Mouse (Mus musculus) limb, embryonic 15.5 days (tissue): ENCODE measurements around the gene Cpsf3. TPM values are rescaled to one million over a fixed set of nuclear protein-coding genes. Genes with fewer than 3 reads are reported as not detected.

Source experiments
- ATAC-seq: fragments of 200-750 bp; cut with Nextera tagmentation; 2 replicates; pipeline ENCODE4 v1.8.0; 2017; ENCODE audit warnings: low read depth, moderate TSS enrichment; ENCODE audit not compliant: insufficient number of reproducible peaks, low FRiP score, low TSS enrichment
- H3K27ac ChIP-seq: fragments of 300-500 bp; sonication (generic); 2 replicates; pipeline ENCODE4 v1.5.1; 2015; ENCODE audit warnings: moderate library complexity, mild to moderate bottlenecking, inconsistent platforms
- H3K27me3 ChIP-seq: fragments of 300-500 bp; sonication (generic); 2 replicates; pipeline ENCODE4 v1.6.1; 2015; ENCODE audit warnings: inconsistent platforms
- H3K36me3 ChIP-seq: fragments of 300-500 bp; sonication (generic); 2 replicates; pipeline ENCODE4 v1.6.1; 2015; ENCODE audit warnings: inconsistent platforms
- H3K4me1 ChIP-seq: fragments of 300-500 bp; sonication (generic); 2 replicates; pipeline ENCODE4 v1.6.1; 2015; ENCODE audit warnings: inconsistent platforms
- H3K4me2 ChIP-seq: fragments of 300-500 bp; sonication (generic); 2 replicates; pipeline ENCODE4 v1.6.1; 2015; ENCODE audit warnings: mild to moderate bottlenecking, inconsistent platforms
- H3K4me3 ChIP-seq: fragments of 300-500 bp; sonication (generic); 2 replicates; pipeline ENCODE4 v1.5.1; 2015; ENCODE audit warnings: mild to moderate bottlenecking, inconsistent platforms
- H3K9ac ChIP-seq: fragments of 300-500 bp; sonication (generic); 2 replicates; pipeline ENCODE4 v1.6.1; 2015; ENCODE audit warnings: inconsistent platforms
- H3K9me3 ChIP-seq: fragments of 300-500 bp; sonication (generic); 2 replicates; pipeline ENCODE4 v1.6.1; 2016; ENCODE audit warnings: inconsistent platforms
- WGBS: fragments of 180-500 bp; shearing (Covaris S2); methylation state at CpG from one replicate; pipeline ENCODE4 v1.1.7; 2015; 5-methylcytosine and 5-hydroxymethylcytosine counted together
- polyA plus RNA-seq: library from polyadenylated mRNA; unstranded; fragments of >200 nt; fragmentation: Nextera tagmentation; extraction: Ambion mirVana; gene quantifications from 2 replicates; pipeline ENCODE4 v1.2.1, GENCODE M21; 2015

The Cpsf3 gene
- polyA plus RNA-seq, 1 experiment from 2014 or later = 91.0 TPM

DNA sequence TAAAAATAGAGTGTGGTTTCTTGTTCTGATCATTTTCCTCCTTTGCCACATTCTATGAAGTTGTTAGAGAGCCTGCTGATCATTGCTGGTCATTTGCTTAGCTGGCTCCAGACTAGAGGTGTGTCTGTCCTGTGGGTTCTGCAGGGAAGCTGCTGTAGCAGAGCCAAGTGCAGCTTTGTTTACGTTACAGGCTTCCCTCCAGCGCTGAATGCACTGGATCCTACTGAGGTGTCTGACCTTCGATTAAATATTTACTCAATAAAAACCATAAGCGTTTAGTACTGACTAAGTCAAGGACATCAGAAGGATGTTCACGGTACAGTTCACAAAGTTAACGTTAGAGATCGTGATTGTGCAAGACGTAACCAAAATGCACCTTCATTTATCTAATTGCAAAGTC, 16.7 kb downstream of the Cpsf3 start:
- Histone ChIP-seq H3K27ac (no peak overlapping the region), H3K4me1 (no peaks in the 10 kb centered on the region)
- 91% methylated on average over 8 of the region's 8 CpGs for WGBS

DNA sequence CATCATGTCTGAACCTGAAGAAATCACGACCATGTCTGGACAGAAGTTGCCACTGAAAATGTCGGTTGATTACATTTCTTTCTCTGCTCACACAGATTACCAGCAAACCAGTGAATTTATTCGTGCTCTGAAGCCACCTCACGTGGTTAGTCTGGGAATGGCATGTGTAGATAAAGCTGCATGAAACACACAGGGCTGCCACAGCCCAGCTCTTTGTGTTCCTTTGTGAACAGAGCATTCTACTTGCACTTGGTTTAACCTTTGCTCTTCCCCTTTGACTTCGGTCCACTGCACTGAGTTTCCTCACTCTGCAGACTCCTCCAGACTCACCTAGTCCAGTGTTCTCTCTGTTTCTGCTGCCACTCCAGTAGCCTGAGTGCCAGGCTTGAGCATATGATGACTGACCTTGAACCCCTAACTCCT, 17.2 kb downstream of the Cpsf3 start:
- peaks cover 82% of the 10 kb centered on the region for H3K36me3 ChIP-seq
- no peak for ATAC-seq
- 85% methylated on average over 5 of the region's 5 CpGs for WGBS

More for the DNA sequence above, 16.7 kb downstream of the Cpsf3 start:
- Histone ChIP-seq H3K36me3 (peaks cover 82% of the 10 kb centered on the region), H3K9ac (no peak overlapping the region), H3K4me2 (no peak overlapping the region), H3K9me3 (no peaks in the 10 kb centered on the region), H3K4me3 (no peak overlapping the region), H3K27me3 (no peaks in the 10 kb centered on the region)
- no peak for ATAC-seq

DNA sequence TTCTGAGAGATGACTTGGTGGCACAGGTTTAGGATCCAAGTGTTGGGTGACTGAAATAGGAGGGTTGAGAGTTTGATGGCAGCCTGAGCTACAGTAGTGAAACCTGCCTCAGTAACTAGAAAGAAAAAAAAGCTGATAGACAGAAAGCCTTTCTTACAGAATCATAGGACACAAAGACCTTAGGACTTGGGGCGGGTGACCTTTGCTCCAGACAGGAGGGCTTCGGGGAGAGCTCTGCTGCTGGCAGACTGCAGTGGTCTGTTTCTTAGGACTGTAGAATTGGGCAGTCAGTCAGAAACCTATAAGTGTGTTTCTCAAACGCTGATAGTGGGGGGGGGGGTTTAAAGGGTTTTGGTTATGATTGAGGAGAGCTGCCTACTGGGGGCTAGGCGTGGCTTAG, 20.6 kb downstream of the Cpsf3 start:
- H3K4me2 ChIP-seq = no peak overlapping the region
- H3K27ac ChIP-seq = no peak overlapping the region
- no peaks in the 10 kb centered on the region for H3K27me3 ChIP-seq
- no peak overlapping the region for H3K9ac ChIP-seq
- no peaks in the 10 kb centered on the region for H3K9me3 ChIP-seq
- 94% methylated on average over 4 of the region's 4 CpGs for WGBS
- H3K36me3 ChIP-seq = peaks cover 87% of the 10 kb centered on the region
- ATAC-seq = no peak
- no peak overlapping the region for H3K4me3 ChIP-seq
- no peaks in the 10 kb centered on the region for H3K4me1 ChIP-seq

More for the DNA sequence above, 17.2 kb downstream of the Cpsf3 start:
- no peak overlapping the region for H3K27ac ChIP-seq
- H3K27me3 ChIP-seq = no peaks in the 10 kb centered on the region
- no peak overlapping the region for H3K4me3 ChIP-seq
- H3K4me2 ChIP-seq = no peak overlapping the region
- no peaks in the 10 kb centered on the region for H3K9me3 ChIP-seq
- H3K4me1 ChIP-seq = no peaks in the 10 kb centered on the region
- H3K9ac ChIP-seq = no peak overlapping the region

DNA sequence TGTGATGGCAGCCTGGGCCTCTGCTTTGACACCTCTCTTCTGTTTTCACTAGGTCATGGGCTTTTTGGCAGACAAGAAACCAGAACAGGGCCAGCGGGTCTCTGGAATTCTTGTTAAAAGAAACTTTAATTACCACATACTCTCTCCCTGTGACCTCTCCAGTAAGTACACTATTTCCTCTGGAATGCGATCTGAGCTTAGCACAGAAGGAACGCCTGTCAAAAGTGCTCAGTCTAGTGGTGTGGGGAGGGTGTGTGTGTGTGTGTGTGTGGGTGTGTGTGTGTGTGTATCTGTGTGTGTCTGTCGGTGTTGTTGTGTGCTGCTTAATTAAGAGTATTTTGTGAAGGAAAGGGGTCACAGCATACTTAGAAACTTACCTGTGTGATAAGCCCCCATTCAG, 21.5 kb downstream of the Cpsf3 start:
- no peaks in the 10 kb centered on the region for H3K4me1 ChIP-seq
- WGBS = 59% methylated on average over 4 of the region's 4 CpGs
- no peak for ATAC-seq

DNA sequence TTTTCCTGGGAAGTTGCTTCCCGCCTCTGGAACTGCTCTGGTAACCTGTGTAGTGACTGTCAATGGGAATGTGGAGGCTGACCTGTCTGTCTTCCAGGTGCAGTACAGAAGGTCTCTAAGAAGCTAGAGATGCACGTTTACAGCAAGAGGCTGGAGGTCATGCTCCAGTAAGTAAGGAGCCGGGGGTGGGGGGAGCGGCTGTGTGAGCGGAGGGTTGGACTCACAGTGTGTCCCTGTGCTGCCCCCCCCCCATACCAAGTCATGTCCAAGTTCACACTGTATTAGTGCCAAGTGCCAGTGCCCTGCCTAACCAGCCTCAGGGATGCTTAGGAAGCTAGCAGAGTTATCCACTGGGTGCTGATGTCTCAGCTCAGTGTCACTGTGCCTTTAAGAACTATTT, 27.0 kb downstream of the Cpsf3 start:
- no peaks in the 10 kb centered on the region for H3K27me3 ChIP-seq
- H3K27ac ChIP-seq = no peak overlapping the region
- H3K9me3 ChIP-seq = no peaks in the 10 kb centered on the region
- H3K4me3 ChIP-seq = no peak overlapping the region
- peaks cover 74% of the 10 kb centered on the region for H3K36me3 ChIP-seq
- 88% methylated on average over 5 of the region's 5 CpGs for WGBS
- no peak overlapping the region for H3K4me2 ChIP-seq
- H3K9ac ChIP-seq = no peak overlapping the region
- no peak for ATAC-seq
- peaks cover 5% of the 10 kb centered on the region; the same call in 1 of the 2 replicates for H3K4me1 ChIP-seq

More for the DNA sequence above, 21.5 kb downstream of the Cpsf3 start:
- Histone ChIP-seq H3K27me3 (no peaks in the 10 kb centered on the region), H3K4me2 (no peak overlapping the region), H3K9ac (no peak overlapping the region), H3K4me3 (no peak overlapping the region), H3K9me3 (no peaks in the 10 kb centered on the region), H3K36me3 (peaks cover 89% of the 10 kb centered on the region), H3K27ac (no peak overlapping the region)

DNA sequence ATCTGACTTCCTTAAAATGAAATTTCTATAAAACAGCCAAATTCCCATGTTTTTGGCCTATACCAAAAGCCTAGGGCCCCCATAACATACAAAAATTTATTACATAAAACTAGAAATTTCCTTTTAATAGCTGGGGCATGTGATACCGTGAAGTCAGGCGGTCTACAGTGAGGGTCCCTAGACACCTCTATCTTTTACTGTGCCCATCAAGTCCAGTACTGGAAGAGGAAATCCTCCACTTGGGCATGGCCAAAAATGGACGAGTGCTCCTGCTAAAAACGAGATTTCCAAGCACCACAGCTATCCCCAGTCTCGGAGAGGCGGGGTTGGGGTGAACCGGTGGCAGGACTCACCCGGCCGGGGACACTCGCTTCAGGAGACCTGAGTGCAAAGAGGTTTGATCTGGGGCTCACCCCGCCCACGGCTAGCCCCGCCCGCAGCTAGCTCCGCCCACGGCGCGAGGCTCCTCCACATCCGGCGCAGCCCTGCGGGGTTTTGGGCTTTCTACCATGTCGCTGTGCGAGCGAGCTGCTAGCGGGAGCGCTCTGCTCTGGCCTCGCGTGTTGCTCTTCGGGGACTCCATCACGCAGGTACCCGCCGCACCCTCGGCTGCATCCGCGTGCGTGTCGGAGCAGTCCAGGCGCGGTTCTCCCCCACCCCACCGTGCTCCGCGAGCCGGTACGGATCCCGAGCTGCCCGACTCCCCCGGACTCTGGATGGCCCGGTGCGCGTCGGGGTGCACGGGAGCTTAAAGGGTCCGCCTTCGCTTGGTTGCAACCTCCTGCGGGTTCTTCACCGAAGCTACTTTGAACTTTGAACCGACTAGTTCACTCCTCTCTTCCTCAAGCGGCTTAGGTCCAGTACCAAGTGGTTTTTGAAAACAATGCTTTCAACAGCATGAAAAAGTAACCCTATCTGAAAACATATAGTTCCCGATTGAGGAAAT, 31.0 kb downstream of the Cpsf3 start, which contains the start of gene Iah1:
Iah1 (plus strand) TSS at position 467 of the 946 bp plus-strand sequence.
- Histone ChIP-seq H3K36me3 (peaks cover 55% of the 10 kb centered on the region), H3K9ac (peak within 1 kb of the TSS; percentile 75), H3K27ac (peak within 1 kb of the TSS; percentile 79), H3K4me3 (peak within 1 kb of the TSS; percentile 70), H3K4me2 (peak within 1 kb of the TSS; percentile 73), H3K4me1 (peaks cover 6% of the 10 kb centered on the region; the same call in 1 of the 2 replicates), H3K27me3 (no peaks in the 10 kb centered on the region), H3K9me3 (no peaks in the 10 kb centered on the region)
- peak; percentile 82 for ATAC-seq
- 1% methylated on average over 58 of the region's 59 CpGs for WGBS

DNA sequence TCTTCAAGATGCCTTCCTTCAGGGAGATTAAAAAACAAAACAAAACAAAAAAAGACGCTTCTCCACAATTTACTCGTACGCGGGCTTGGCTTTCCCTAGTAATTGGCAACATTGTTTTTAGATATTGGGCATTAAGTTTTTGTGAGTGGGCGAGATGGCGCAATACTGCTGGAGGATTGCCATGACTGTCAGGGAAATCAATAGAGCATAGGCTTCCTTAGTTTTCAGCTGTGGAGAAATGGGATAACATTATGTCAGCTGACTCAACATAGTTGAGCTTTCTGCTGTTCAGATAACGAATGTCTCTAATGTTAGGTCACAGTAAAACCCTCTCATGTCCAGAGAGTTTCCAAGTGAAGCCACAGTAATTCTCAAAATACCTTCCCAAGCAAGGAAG, 31.7 kb downstream of the Cpsf3 start:
- no peak for ATAC-seq
- H3K4me3 ChIP-seq = peak overlapping the region; percentile 70
- peak overlapping the region; percentile 75 for H3K9ac ChIP-seq
- 28% methylated on average over 7 of the region's 7 CpGs for WGBS
- H3K9me3 ChIP-seq = no peaks in the 10 kb centered on the region
- H3K4me1 ChIP-seq = peaks cover 6% of the 10 kb centered on the region; the same call in 1 of the 2 replicates
- H3K4me2 ChIP-seq = peak overlapping the region; percentile 73
- H3K27ac ChIP-seq = no peak overlapping the region
- peaks cover 52% of the 10 kb centered on the region for H3K36me3 ChIP-seq
- no peaks in the 10 kb centered on the region for H3K27me3 ChIP-seq

DNA sequence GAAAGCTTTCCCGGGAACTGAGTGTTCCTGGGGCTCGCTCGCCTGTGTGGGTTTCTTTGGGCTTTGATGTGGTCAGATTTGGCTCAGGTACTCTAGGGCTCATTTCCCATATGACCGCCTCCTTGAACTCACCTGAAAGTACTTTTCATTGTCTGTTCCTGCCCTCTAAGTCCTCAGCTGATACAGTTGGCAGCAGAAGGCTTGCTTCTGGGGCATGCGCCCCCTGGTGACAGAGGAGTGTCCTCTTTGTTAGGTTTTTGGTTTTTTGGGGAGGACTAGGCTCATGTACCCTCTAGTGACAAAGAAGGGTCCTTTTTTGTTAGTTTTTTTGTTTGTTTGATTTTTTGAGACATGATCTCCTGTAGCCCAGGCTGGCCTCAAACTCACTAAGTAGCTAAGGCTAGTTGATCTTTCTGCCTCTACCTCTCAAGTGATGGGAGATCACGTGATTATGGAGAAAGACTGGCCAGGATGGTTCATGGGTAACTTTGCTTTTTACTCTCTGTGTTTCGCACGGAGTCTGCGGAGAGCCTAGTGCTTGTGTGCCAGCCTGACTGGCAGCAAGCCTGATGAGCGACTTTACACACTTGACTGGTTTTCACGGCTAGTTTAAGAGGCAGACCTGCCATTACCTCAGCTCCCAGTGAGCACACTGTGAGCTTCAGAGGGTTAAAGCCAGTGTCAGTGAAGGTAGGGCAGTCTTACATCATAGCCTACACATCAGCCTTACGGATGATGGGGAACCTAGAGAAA, 33.1 kb downstream of the Cpsf3 start:
- Histone ChIP-seq H3K27me3 (no peaks in the 10 kb centered on the region), H3K9ac (no peak overlapping the region), H3K4me1 (peaks cover 6% of the 10 kb centered on the region; the same call in 1 of the 2 replicates), H3K36me3 (peaks cover 52% of the 10 kb centered on the region), H3K4me3 (no peak overlapping the region), H3K4me2 (no peak overlapping the region), H3K9me3 (no peaks in the 10 kb centered on the region), H3K27ac (no peak overlapping the region)
- 71% methylated on average over 12 of the region's 12 CpGs for WGBS
- no peak for ATAC-seq

DNA sequence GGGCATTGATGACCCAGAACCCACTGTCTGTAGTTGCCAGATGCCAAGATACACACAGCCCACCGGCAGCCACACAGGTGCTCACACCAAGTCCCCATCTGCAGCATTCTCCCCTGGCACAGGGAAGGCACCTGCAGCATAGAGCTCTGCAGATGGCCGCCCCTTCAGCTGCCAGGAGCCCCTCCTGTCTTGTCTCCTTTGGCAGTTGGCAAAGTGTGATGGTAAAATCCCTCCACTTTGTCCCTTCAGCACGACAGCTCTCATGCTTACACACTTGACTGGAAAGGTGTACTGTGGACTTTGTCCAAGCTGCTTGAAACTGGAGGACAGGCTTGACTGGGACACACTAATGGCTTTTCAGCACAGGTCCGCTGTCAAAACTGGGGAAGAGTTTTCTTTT, 35.1 kb downstream of the Cpsf3 start:
- ATAC-seq = no peak
- no peak overlapping the region for H3K4me2 ChIP-seq
- no peaks in the 10 kb centered on the region for H3K9me3 ChIP-seq
- H3K36me3 ChIP-seq = peaks cover 52% of the 10 kb centered on the region
- peaks cover 6% of the 10 kb centered on the region; the same call in 1 of the 2 replicates for H3K4me1 ChIP-seq
- no peak overlapping the region for H3K27ac ChIP-seq
- no peak overlapping the region for H3K4me3 ChIP-seq
- 89% methylated on average over 4 of the region's 4 CpGs for WGBS
- H3K27me3 ChIP-seq = no peaks in the 10 kb centered on the region
- no peak overlapping the region for H3K9ac ChIP-seq

DNA sequence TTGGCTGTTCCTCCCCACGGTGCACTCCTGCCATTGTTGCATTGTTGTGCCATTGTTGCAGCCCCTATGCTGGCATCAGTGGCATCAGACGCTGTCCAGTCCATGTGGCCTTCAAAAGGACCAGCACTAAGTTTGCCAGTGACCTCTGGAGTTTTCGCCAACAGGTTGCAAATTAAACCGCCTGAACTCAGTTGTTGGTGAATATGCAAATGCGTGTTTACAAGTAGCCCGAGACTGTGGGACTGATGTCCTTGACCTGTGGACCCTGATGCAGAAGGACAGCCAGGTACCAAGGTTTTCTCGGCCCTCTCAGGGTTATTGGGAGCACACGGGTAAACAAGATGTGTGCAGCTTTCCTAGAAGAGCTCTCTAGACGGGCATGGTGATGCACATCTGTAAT, 36.0 kb downstream of the Cpsf3 start:
- no peaks in the 10 kb centered on the region for H3K9me3 ChIP-seq
- H3K9ac ChIP-seq = no peak overlapping the region
- no peak overlapping the region for H3K27ac ChIP-seq
- 80% methylated on average over 9 of the region's 9 CpGs for WGBS
- H3K4me2 ChIP-seq = no peak overlapping the region
- no peak overlapping the region for H3K4me3 ChIP-seq
- no peaks in the 10 kb centered on the region for H3K27me3 ChIP-seq
- H3K4me1 ChIP-seq = peaks cover 6% of the 10 kb centered on the region; the same call in 1 of the 2 replicates
- ATAC-seq = no peak
- peaks cover 58% of the 10 kb centered on the region for H3K36me3 ChIP-seq

DNA sequence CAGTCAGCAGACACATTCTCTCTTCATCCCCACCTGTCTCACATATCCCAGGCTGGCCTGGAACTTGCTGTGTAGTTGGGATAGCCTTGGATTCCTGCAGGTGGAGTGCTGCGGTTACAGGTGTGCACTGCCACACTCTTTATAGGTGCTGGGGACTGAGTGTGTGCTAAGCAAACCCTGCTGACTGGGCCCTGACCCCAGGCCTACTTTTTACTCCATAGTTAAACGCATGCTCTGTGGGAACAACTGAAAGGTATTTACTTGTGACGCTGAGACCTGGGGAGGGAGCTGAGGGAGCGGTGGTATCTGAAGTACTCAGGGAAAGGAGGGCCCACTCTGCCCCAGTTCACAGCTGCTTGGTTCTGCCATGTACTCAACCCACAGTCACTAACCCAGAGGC, 37.1 kb downstream of the Cpsf3 start:
- 88% methylated on average over 4 of the region's 4 CpGs for WGBS
- Histone ChIP-seq H3K9ac (no peak overlapping the region), H3K27ac (no peak overlapping the region), H3K4me2 (no peak overlapping the region), H3K9me3 (no peaks in the 10 kb centered on the region), H3K4me3 (no peak overlapping the region), H3K4me1 (no peaks in the 10 kb centered on the region), H3K36me3 (peaks cover 69% of the 10 kb centered on the region), H3K27me3 (no peaks in the 10 kb centered on the region)
- no peak for ATAC-seq

DNA sequence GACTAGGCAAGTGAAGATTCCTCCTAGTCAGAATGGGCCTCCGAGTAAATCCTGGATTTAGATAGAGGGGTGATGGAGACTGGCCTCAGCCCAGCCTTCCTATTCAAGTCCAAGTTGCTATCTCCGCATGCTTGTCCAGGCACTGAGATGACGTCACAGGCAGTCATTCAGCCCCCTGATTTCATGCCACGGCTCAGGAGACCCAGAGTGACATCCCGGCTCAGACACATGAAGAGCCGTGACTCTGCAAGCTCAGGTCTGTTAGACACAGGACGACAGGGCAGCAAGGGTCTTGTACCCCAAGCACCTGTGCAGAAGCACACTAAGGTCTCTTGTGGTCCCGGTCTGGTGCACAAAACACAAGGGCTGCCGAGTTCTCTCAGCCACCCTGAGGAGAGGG, 37.7 kb downstream of the Cpsf3 start:
- no peak overlapping the region for H3K4me3 ChIP-seq
- H3K27ac ChIP-seq = no peak overlapping the region
- H3K4me1 ChIP-seq = no peaks in the 10 kb centered on the region
- no peaks in the 10 kb centered on the region for H3K9me3 ChIP-seq
- H3K36me3 ChIP-seq = peaks cover 74% of the 10 kb centered on the region
- H3K9ac ChIP-seq = no peak overlapping the region
- no peak for ATAC-seq
- no peaks in the 10 kb centered on the region for H3K27me3 ChIP-seq
- no peak overlapping the region for H3K4me2 ChIP-seq
- WGBS = 88% methylated on average over 9 of the region's 9 CpGs
